Mouse (Mus musculus) limb, embryonic 14.5 days (tissue): Measurements from ENCODE around the gene Npas4. TPM values are rescaled to one million over a fixed set of nuclear protein-coding genes. Genes with fewer than 3 reads are reported as not detected.
"Not testable (repeated sequence)": the region's sequence is repeated elsewhere in the genome, so short reads cannot be mapped to it uniquely, and the experiment has no call there.

Experiments
- ATAC-seq: fragments of 200-750 bp; cut with Nextera tagmentation; 2 replicates; pipeline ENCODE4 v1.8.0; 2017; ENCODE audit warnings: low read depth, moderate number of reproducible peaks, moderate TSS enrichment; ENCODE audit not compliant: low FRiP score
- DNase-seq: peaks from one replicate; pipeline ENCODE4 v3.0.0-alpha.2; 2015; ENCODE audit warnings: low spot score
- H3K27ac ChIP-seq: fragments of 300-500 bp; sonication (generic); replicated peaks from 2 replicates; pipeline ENCODE4 v1.5.1; 2014; ENCODE audit warnings: low read depth, mild to moderate bottlenecking, low read length, moderate library complexity, mixed read lengths
- H3K27me3 ChIP-seq: fragments of 300-500 bp; sonication (generic); 2 replicates; pipeline ENCODE4 v1.6.1; 2014; ENCODE audit warnings: low read length, mixed read lengths; ENCODE audit not compliant: control insufficient read depth, insufficient read depth
- H3K36me3 ChIP-seq: fragments of 300-500 bp; sonication (generic); 2 replicates; pipeline ENCODE4 v1.6.1; 2014; ENCODE audit warnings: mild to moderate bottlenecking, low read length, moderate library complexity, mixed read lengths; ENCODE audit not compliant: control insufficient read depth, insufficient read depth
- H3K4me1 ChIP-seq: fragments of 300-500 bp; sonication (generic); 2 replicates; pipeline ENCODE4 v1.6.1; 2014; ENCODE audit warnings: antibody characterized with exemption, low read length, mixed read lengths; ENCODE audit not compliant: control insufficient read depth, insufficient read depth
- H3K4me2 ChIP-seq: fragments of 300-500 bp; sonication (generic); replicated peaks from 2 replicates; pipeline ENCODE4 v1.6.1; 2014; ENCODE audit warnings: low read depth, mild to moderate bottlenecking, low read length, moderate library complexity; ENCODE audit not compliant: severe bottlenecking
- H3K4me3 ChIP-seq: fragments of 300-500 bp; sonication (generic); replicated peaks from 2 replicates; pipeline ENCODE4 v1.5.1; 2014; ENCODE audit warnings: low read length
- H3K9ac ChIP-seq: fragments of 300-500 bp; sonication (generic); 2 replicates; pipeline ENCODE4 v1.6.1; 2014; ENCODE audit warnings: mild to moderate bottlenecking, low read depth, low read length, moderate library complexity; ENCODE audit not compliant: severe bottlenecking
- H3K9me3 ChIP-seq: fragments of 300-500 bp; sonication (generic); 2 replicates; pipeline ENCODE4 v1.6.1; 2016; ENCODE audit warnings: low read length; ENCODE audit not compliant: control insufficient read depth
- POLR2A ChIP-seq: fragments of 200-500 bp; IDR thresholded peaks from 2 replicates; pipeline ENCODE4 v1.8.0; 2012; ENCODE audit warnings: inconsistent platforms, mild to moderate bottlenecking, moderate library complexity, borderline replicate concordance; ENCODE audit not compliant: insufficient read depth, insufficient read length; ENCODE audit errors: extremely low read depth
- WGBS: fragments of 180-500 bp; shearing (Covaris S2); extraction: QIAGEN DNeasy Blood & Tissue Kit; methylation state at CpG from one replicate; pipeline ENCODE4 v1.1.7; 2014; 5-methylcytosine and 5-hydroxymethylcytosine counted together
- polyA plus RNA-seq, 2 experiments: library from polyadenylated mRNA; depleted of rRNA in 1 of 2; stranded (reverse) in 1 of 2; unstranded in 1 of 2; fragments of >200 nt; fragmentation: Nextera tagmentation in 1 of 2; extraction: Ambion mirVana in 1 of 2; gene quantifications; 2 replicates each; pipeline versions ENCODE4 v1.2.1 to v1.2.3; 2012 to 2014

Gene Npas4
- polyA plus RNA-seq, 2 experiments: 0.50 TPM; not detected in 1

DNA sequence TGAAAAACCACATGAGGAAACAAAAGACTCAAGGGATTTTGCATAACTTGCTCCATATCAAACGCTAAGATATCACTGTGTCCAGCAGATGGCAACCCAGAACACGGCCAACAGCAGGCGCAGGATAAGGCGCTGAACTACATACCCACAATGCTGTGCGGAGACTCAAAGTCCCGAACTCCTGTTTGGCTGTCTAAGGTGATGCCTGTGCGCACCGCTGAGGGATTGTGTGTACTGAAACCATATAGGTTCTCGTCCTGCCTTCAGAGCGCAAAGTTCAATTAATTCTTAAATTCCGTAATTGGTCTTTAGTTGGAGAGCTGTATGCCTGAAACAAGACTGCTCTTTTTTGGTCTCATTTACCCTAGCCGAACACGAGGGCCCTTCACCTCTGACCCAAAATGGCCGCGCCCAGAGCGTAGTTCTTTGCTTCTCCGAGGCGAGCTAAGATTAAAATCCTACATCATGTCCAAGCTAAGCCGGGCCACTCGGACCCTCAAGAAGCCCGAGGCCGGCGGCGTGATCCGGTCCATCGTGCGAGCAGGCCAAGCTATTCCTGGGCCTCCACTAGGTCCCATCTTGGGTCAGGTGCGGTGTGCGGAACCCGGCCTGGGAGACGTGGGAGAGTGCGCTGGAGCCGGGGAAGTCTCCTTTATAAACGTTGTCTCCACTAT lies 28.1 kb downstream of the Npas4 start, which contains the start of gene Mrpl11:
Gene Mrpl11 (plus strand): TSS at position 220 of the 674 bp plus-strand sequence.
- no peaks in the 10 kb centered on the region for H3K9me3 ChIP-seq

DNA sequence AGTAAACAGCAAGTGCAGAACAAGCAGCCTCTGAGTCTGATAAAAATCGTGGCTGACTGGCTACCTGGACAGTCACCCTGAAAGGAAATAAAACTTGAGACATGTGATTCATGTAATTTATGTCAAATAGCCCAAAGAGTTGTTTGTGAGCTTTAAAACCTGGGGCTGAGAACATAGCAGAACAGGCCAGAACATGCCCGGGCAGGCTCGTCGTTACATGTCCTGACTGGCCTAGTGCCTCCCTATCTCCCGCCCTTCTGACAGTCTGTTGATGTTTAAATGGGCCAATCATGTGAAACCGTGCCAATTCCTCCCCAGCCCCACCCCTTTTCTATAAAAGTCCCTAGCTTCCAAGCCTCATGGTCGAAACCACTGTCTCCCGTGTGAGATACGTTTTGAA lies 41.5 kb downstream of the Npas4 start:
- not testable (repeated sequence) for H3K9ac ChIP-seq, DNase-seq, H3K27ac ChIP-seq, H3K36me3 ChIP-seq, ATAC-seq, H3K9me3 ChIP-seq, H3K4me1 ChIP-seq, H3K4me3 ChIP-seq, H3K27me3 ChIP-seq, H3K4me2 ChIP-seq
- 80% methylated on average over 9 of the region's 9 CpGs for WGBS

More for the DNA sequence above, 28.1 kb downstream of the Npas4 start, which contains the start of gene Mrpl11:
- no peaks in the 10 kb centered on the region for H3K27me3 ChIP-seq
- TF ChIP-seq POLR2A: no peak
- peaks cover 4% of the 10 kb centered on the region; the same call in 1 of the 2 replicates for H3K4me1 ChIP-seq
- peak within 1 kb of the TSS; percentile 66 for H3K9ac ChIP-seq
- peak; percentile 93 for DNase-seq
- ATAC-seq: peak; percentile 99
- H3K27ac ChIP-seq: peak within 1 kb of the TSS; percentile 73
- under 1% methylated on average over 34 of the region's 34 CpGs for WGBS
- H3K4me3 ChIP-seq: peak within 1 kb of the TSS; percentile 73
- H3K4me2 ChIP-seq: peak within 1 kb of the TSS; percentile 64
- peaks cover 27% of the 10 kb centered on the region for H3K36me3 ChIP-seq

DNA sequence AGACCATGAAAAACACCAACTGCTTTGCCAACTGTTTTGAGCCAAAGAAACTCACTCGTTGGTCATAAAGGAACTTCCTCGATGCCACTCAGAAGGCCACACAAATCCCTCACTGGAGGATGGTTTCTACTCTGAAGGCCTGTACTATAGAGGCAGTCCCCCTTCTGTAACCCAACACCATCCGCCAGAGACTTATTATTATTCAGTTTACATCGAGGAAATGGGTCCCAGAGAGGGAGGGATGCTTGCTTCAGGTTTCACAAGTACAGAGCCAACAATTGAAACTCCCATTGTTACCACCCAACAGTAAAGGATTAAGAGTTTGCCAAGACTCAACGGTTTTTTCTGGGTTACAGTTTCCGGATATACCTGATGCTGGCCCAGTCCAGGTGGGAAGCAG lies 44.6 kb downstream of the Npas4 start:
- TF ChIP-seq POLR2A: no peak
- 37% methylated on average over 6 of the region's 6 CpGs for WGBS
- H3K9ac ChIP-seq: no peak overlapping the region
- no peak overlapping the region for H3K27ac ChIP-seq
- no peak overlapping the region for H3K4me3 ChIP-seq
- peaks cover 9% of the 10 kb centered on the region for H3K4me1 ChIP-seq
- H3K36me3 ChIP-seq: no peaks in the 10 kb centered on the region
- no peak overlapping the region for H3K4me2 ChIP-seq
- H3K27me3 ChIP-seq: no peaks in the 10 kb centered on the region
- H3K9me3 ChIP-seq: no peaks in the 10 kb centered on the region
- ATAC-seq (no peak), DNase-seq (no peak)

DNA sequence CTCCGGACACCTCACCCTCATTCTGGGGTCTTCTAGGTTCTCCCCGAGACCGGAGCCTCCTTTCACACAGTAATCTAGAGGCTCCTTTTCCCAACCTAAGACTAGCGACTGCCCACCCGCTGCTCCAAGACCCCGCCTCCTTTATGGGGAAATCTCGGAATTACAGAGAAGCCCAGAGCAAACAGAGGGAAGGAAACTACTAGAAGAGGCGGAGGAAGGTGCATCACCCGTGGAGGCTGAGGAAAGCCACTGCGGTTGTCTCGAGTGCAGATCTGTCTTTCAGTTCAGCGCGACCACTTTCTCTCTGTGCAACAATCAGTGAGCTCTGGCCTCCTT lies 46.9 kb downstream of the Npas4 start:
- ATAC-seq: peak; percentile 60
- no peaks in the 10 kb centered on the region for H3K27me3 ChIP-seq
- no peaks in the 10 kb centered on the region for H3K36me3 ChIP-seq
- TF ChIP-seq POLR2A: no peak
- H3K27ac ChIP-seq: no peak overlapping the region
- 5% methylated on average over 13 of the region's 13 CpGs for WGBS
- peaks cover 9% of the 10 kb centered on the region for H3K4me1 ChIP-seq
- H3K9me3 ChIP-seq: no peaks in the 10 kb centered on the region
- H3K4me3 ChIP-seq: peak overlapping the region; percentile 67
- DNase-seq: no peak
- H3K9ac ChIP-seq: peak overlapping the region; percentile 66
- peak overlapping the region; percentile 87 for H3K4me2 ChIP-seq

DNA sequence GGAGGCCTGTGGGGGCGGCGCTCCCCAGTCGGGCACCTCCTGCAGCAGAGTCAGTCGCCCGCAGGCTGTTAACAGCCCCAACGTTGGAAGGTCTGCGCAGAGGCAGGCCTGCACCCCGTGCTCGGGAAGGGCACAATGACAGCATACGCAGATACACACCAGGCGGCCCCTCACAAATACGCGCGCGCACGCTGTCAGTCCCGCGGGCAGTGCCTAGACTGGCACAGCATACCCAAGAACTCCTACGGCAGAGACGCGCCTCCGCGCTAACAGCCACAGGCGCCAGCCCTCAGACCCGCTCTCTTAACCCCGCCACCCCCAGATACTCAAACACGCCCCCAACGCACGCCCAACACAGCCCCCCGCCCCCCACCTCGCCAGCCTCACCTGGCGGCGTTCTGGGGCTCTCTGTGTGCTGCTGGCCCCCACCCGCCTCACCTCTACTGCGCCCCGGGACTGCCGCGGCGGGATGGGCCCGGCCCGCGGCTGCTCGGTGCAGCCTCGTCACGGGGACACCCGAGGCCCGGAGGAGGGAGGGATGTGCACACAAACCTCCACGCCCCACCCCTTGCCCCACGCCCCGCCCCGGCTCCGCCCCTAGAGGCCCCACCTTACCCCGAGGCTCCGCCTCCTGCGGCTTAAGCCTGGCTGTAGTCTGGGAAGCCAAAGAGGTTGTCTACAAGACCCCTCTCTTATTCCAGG lies 47.4 kb downstream of the Npas4 start, which contains the start of gene Peli3:
Gene Peli3 (minus strand): TSS at position 577 of the 702 bp plus-strand sequence.
- H3K27ac ChIP-seq: no peak within 1 kb of the TSS
- peaks cover 9% of the 10 kb centered on the region for H3K4me1 ChIP-seq
- peak within 1 kb of the TSS; percentile 66 for H3K9ac ChIP-seq
- H3K4me2 ChIP-seq: peak within 1 kb of the TSS; percentile 87
- WGBS: 1% methylated on average over 39 of the region's 55 CpGs
- no peaks in the 10 kb centered on the region for H3K27me3 ChIP-seq
- ATAC-seq (peak; percentile 98), DNase-seq (peak; percentile 70)
- no peaks in the 10 kb centered on the region for H3K9me3 ChIP-seq
- no peaks in the 10 kb centered on the region for H3K36me3 ChIP-seq
- no peak for TF ChIP-seq POLR2A
- peak within 1 kb of the TSS; percentile 67 for H3K4me3 ChIP-seq
